Mouse (Mus musculus) layer of hippocampus, adult 18-20 months (tissue): ENCODE data around the gene Sorbs1. TPM values are rescaled to one million over a fixed set of nuclear protein-coding genes. Genes with fewer than 3 reads are reported as not detected.
A peak's percentile ranks its signal among the peaks of the same experiment; 100 is the strongest.

Experiments
- DNase-seq, 2 experiments: peaks; one replicate each; pipeline ENCODE4 v3.0.0; 2022; ENCODE audit warnings: low spot score in 2 of 2
- total RNA-seq, 2 experiments: library from RNA; stranded (reverse); gene quantifications; 2 replicates each; pipeline ENCODE4 v1.2.3; 2021

Sorbs1 gene
- total RNA-seq, 2 experiments from 2014 or later = 195 to 206 TPM

- no peak for DNase-seq
These were observed 26.0 kb downstream of the Sorbs1 start for GRCm38 (mm10) chr19:40487561-40487960.

- DNase-seq = no peak
These were observed 32.5 kb downstream of the Sorbs1 start for GRCm38 (mm10) chr19:40481115-40481514.

- DNase-seq = no peak
These were observed 35.4 kb downstream of the Sorbs1 start for GRCm38 (mm10) chr19:40478161-40478575.

GRCm38 (mm10) chr19:40477445-40477941 lies 36.1 kb downstream of the Sorbs1 start:
- no peak for DNase-seq

GRCm38 (mm10) chr19:40476491-40476890 lies 37.1 kb downstream of the Sorbs1 start:
- no peak for DNase-seq

GRCm38 (mm10) chr19:40471526-40472245 lies 41.9 kb downstream of the Sorbs1 start:
- peak; percentile 83 to 96 for DNase-seq

- DNase-seq = no peak
These were observed 43.8 kb downstream of the Sorbs1 start for GRCm38 (mm10) chr19:40469792-40470191.

GRCm38 (mm10) chr19:40468308-40468707 lies 45.3 kb downstream of the Sorbs1 start:
- DNase-seq = no peak

GRCm38 (mm10) chr19:40467810-40468209 lies 45.8 kb downstream of the Sorbs1 start:
- no peak for DNase-seq

GRCm38 (mm10) chr19:40465339-40465738 lies 48.2 kb downstream of the Sorbs1 start:
- DNase-seq = no peak

GRCm38 (mm10) chr19:40464408-40464807 lies 49.2 kb downstream of the Sorbs1 start:
- DNase-seq = no peak

- DNase-seq = no peak
These were observed 50.7 kb downstream of the Sorbs1 start for GRCm38 (mm10) chr19:40462892-40463291.

- DNase-seq = no peak
These were observed 51.1 kb downstream of the Sorbs1 start for GRCm38 (mm10) chr19:40462481-40462880.

GRCm38 (mm10) chr19:40461662-40462061 lies 51.9 kb downstream of the Sorbs1 start:
- no peak for DNase-seq

GRCm38 (mm10) chr19:40460854-40461490 lies 52.6 kb downstream of the Sorbs1 start:
- DNase-seq = no peak

GRCm38 (mm10) chr19:40459338-40459737 lies 54.2 kb downstream of the Sorbs1 start:
- DNase-seq = no peak

GRCm38 (mm10) chr19:40458806-40459205 lies 54.8 kb downstream of the Sorbs1 start:
- no peak for DNase-seq

GRCm38 (mm10) chr19:40455248-40455647 lies 58.3 kb downstream of the Sorbs1 start:
- no peak for DNase-seq

GRCm38 (mm10) chr19:40454096-40454495 lies 59.5 kb downstream of the Sorbs1 start:
- no peak for DNase-seq

GRCm38 (mm10) chr19:40452201-40452600 lies 61.4 kb downstream of the Sorbs1 start:
- no peak for DNase-seq

GRCm38 (mm10) chr19:40451307-40451706 lies 62.3 kb downstream of the Sorbs1 start:
- DNase-seq = no peak

- no peak for DNase-seq
These were observed 67.1 kb downstream of the Sorbs1 start for GRCm38 (mm10) chr19:40446525-40446924.

- no peak for DNase-seq
These were observed 71.2 kb downstream of the Sorbs1 start for GRCm38 (mm10) chr19:40442377-40442776.
